Mouse (Mus musculus): ENCODE results near the gene Susd2. TPM values are rescaled to one million over a fixed set of nuclear protein-coding genes. Genes with fewer than 3 reads are reported as not detected.

The Susd2 gene
- polyA plus RNA-seq, 1 experiment from 2014 or later: 34.2 TPM

GRCm38 (mm10) chr10:75607253-75607652, 36.6 kb downstream of the Susd2 start:
- Histone ChIP-seq H3K27ac (ENCODE audit: low read length) (no peak overlapping the region), H3K9me3 (ENCODE audit: low read length) (no peaks in the 10 kb centered on the region), H3K36me3 (ENCODE audit: insufficient read depth, low read length) (no peaks in the 10 kb centered on the region), H3K4me2 (replicated peaks; ENCODE audit: low read depth, low read length) (no peak overlapping the region), H3K4me1 (ENCODE audit: insufficient read depth, low read length) (no peaks in the 10 kb centered on the region), H3K4me3 (ENCODE audit: low read length) (no peak overlapping the region), H3K27me3 (ENCODE audit: insufficient read depth, low read length) (no peaks in the 10 kb centered on the region), H3K9ac (replicated peaks; ENCODE audit: low read length) (no peak overlapping the region)
- no peak for ATAC-seq (ENCODE audit: low FRiP score, low TSS enrichment)
- 89% methylated on average over 4 of the region's 4 CpGs for WGBS

- ATAC-seq (ENCODE audit: low FRiP score, low TSS enrichment): no peak
- H3K27ac ChIP-seq (ENCODE audit: low read length): no peak overlapping the region
- no peak overlapping the region for H3K4me2 ChIP-seq (replicated peaks; ENCODE audit: low read depth, low read length)
- WGBS: 37% methylated on average over 11 of the region's 11 CpGs
- no peaks in the 10 kb centered on the region for H3K9me3 ChIP-seq (ENCODE audit: low read length)
- H3K9ac ChIP-seq (replicated peaks; ENCODE audit: low read length): no peak overlapping the region
- no peaks in the 10 kb centered on the region for H3K4me1 ChIP-seq (ENCODE audit: insufficient read depth, low read length)
- H3K27me3 ChIP-seq (ENCODE audit: insufficient read depth, low read length): no peaks in the 10 kb centered on the region
- no peak overlapping the region for H3K4me3 ChIP-seq (ENCODE audit: low read length)
- no peaks in the 10 kb centered on the region for H3K36me3 ChIP-seq (ENCODE audit: insufficient read depth, low read length)
Measured at GRCm38 (mm10) chr10:75605162-75605846, 38.5 kb downstream of the Susd2 start.

- H3K4me2 ChIP-seq (replicated peaks; ENCODE audit: low read depth, low read length): no peak overlapping the region
- ATAC-seq (ENCODE audit: low FRiP score, low TSS enrichment): no peak
- peaks cover 5% of the 10 kb centered on the region for H3K9me3 ChIP-seq (ENCODE audit: low read length)
- no peak overlapping the region for H3K4me3 ChIP-seq (ENCODE audit: low read length)
- WGBS: 89% methylated on average over 7 of the region's 7 CpGs
- 0 out of 2 replicates have a peak, but pooled peaks cover 3% of the 10 kb centered on the region for H3K4me1 ChIP-seq (ENCODE audit: insufficient read depth, low read length)
- H3K9ac ChIP-seq (replicated peaks; ENCODE audit: low read length): no peak overlapping the region
- no peaks in the 10 kb centered on the region for H3K27me3 ChIP-seq (ENCODE audit: insufficient read depth, low read length)
- H3K36me3 ChIP-seq (ENCODE audit: insufficient read depth, low read length): no peaks in the 10 kb centered on the region
- no peak overlapping the region for H3K27ac ChIP-seq (ENCODE audit: low read length)
Measured at GRCm38 (mm10) chr10:75600189-75600730, 43.5 kb downstream of the Susd2 start.

GRCm38 (mm10) chr10:75595981-75596380, 47.8 kb downstream of the Susd2 start:
- no peak for ATAC-seq (ENCODE audit: low FRiP score, low TSS enrichment)
- H3K4me1 ChIP-seq (ENCODE audit: insufficient read depth, low read length): peaks cover 14% of the 10 kb centered on the region; the same call in 1 of the 2 replicates
- no peak overlapping the region for H3K4me2 ChIP-seq (replicated peaks; ENCODE audit: low read depth, low read length)
- H3K9ac ChIP-seq (replicated peaks; ENCODE audit: low read length): no peak overlapping the region
- no peak overlapping the region for H3K4me3 ChIP-seq (ENCODE audit: low read length)
- H3K27ac ChIP-seq (ENCODE audit: low read length): no peak overlapping the region
- 71% methylated on average over 8 of the region's 8 CpGs for WGBS
- peaks cover 5% of the 10 kb centered on the region for H3K9me3 ChIP-seq (ENCODE audit: low read length)
- H3K36me3 ChIP-seq (ENCODE audit: insufficient read depth, low read length): no peaks in the 10 kb centered on the region
- H3K27me3 ChIP-seq (ENCODE audit: insufficient read depth, low read length): no peaks in the 10 kb centered on the region

- Histone ChIP-seq H3K27me3 (ENCODE audit: insufficient read depth, low read length) (no peaks in the 10 kb centered on the region), H3K4me1 (ENCODE audit: insufficient read depth, low read length) (peaks cover 42% of the 10 kb centered on the region), H3K36me3 (ENCODE audit: insufficient read depth, low read length) (no peaks in the 10 kb centered on the region), H3K4me2 (replicated peaks; ENCODE audit: low read depth, low read length) (no peak overlapping the region), H3K9ac (replicated peaks; ENCODE audit: low read length) (no peak overlapping the region), H3K4me3 (ENCODE audit: low read length) (no peak overlapping the region), H3K9me3 (ENCODE audit: low read length) (peaks cover 2% of the 10 kb centered on the region; the same call in 1 of the 2 replicates), H3K27ac (ENCODE audit: low read length) (no peak overlapping the region)
- no peak for ATAC-seq (ENCODE audit: low FRiP score, low TSS enrichment)
- 58% methylated on average over 7 of the region's 7 CpGs for WGBS
Measured at GRCm38 (mm10) chr10:75592585-75592984, 51.2 kb downstream of the Susd2 start.

GRCm38 (mm10) chr10:75591211-75591894, 52.5 kb downstream of the Susd2 start:
- 62% methylated on average over 12 of the region's 12 CpGs for WGBS
- 0 out of 2 replicates have a peak overlapping the region, but pooled peaks have one; percentile 43 for H3K4me2 ChIP-seq (replicated peaks; ENCODE audit: low read depth, low read length)
- no peaks in the 10 kb centered on the region for H3K9me3 ChIP-seq (ENCODE audit: low read length)
- no peaks in the 10 kb centered on the region for H3K27me3 ChIP-seq (ENCODE audit: insufficient read depth, low read length)
- peaks cover 46% of the 10 kb centered on the region for H3K4me1 ChIP-seq (ENCODE audit: insufficient read depth, low read length)
- 0 out of 2 replicates have a peak, but pooled peaks have one; percentile 12 for ATAC-seq (ENCODE audit: low FRiP score, low TSS enrichment)
- no peak overlapping the region for H3K4me3 ChIP-seq (ENCODE audit: low read length)
- no peaks in the 10 kb centered on the region for H3K36me3 ChIP-seq (ENCODE audit: insufficient read depth, low read length)
- H3K9ac ChIP-seq (replicated peaks; ENCODE audit: low read length): no peak overlapping the region
- H3K27ac ChIP-seq (ENCODE audit: low read length): peak overlapping the region; percentile 68

GRCm38 (mm10) chr10:75589651-75590050, 54.2 kb downstream of the Susd2 start:
- Histone ChIP-seq H3K4me1 (ENCODE audit: insufficient read depth, low read length) (peaks cover 48% of the 10 kb centered on the region), H3K4me2 (replicated peaks; ENCODE audit: low read depth, low read length) (peak overlapping the region; percentile 43), H3K36me3 (ENCODE audit: insufficient read depth, low read length) (no peaks in the 10 kb centered on the region), H3K9me3 (ENCODE audit: low read length) (no peaks in the 10 kb centered on the region), H3K9ac (replicated peaks; ENCODE audit: low read length) (peak overlapping the region; percentile 22), H3K27ac (ENCODE audit: low read length) (peak overlapping the region; percentile 84), H3K4me3 (ENCODE audit: low read length) (peak overlapping the region; percentile 26), H3K27me3 (ENCODE audit: insufficient read depth, low read length) (no peaks in the 10 kb centered on the region)
- peak; percentile 28 for ATAC-seq (ENCODE audit: low FRiP score, low TSS enrichment)
- WGBS: 31% methylated on average over 16 of the region's 16 CpGs

GRCm38 (mm10) chr10:75589129-75589528, 54.7 kb downstream of the Susd2 start, which contains the start of gene Ggt5:
Gene Ggt5, plus strand, starts transcription at chr10:75589340.
- WGBS: 13% methylated on average over 5 of the region's 5 CpGs
- Histone ChIP-seq H3K4me3 (ENCODE audit: low read length) (peak within 1 kb of the TSS; percentile 26), H3K9ac (replicated peaks; ENCODE audit: low read length) (peak within 1 kb of the TSS; percentile 22)

GRCm38 (mm10) chr10:75588336-75588735, 55.5 kb downstream of the Susd2 start:
- no peaks in the 10 kb centered on the region for H3K36me3 ChIP-seq (ENCODE audit: insufficient read depth, low read length)
- ATAC-seq (ENCODE audit: low FRiP score, low TSS enrichment): 0 out of 2 replicates have a peak, but pooled peaks have one; percentile 17
- no peaks in the 10 kb centered on the region for H3K27me3 ChIP-seq (ENCODE audit: insufficient read depth, low read length)
- peaks cover 48% of the 10 kb centered on the region for H3K4me1 ChIP-seq (ENCODE audit: insufficient read depth, low read length)
- WGBS: 33% methylated on average over 5 of the region's 5 CpGs
- H3K27ac ChIP-seq (ENCODE audit: low read length): peak overlapping the region; percentile 41
- H3K4me2 ChIP-seq (replicated peaks; ENCODE audit: low read depth, low read length): no peak overlapping the region
- no peak overlapping the region for H3K9ac ChIP-seq (replicated peaks; ENCODE audit: low read length)
- no peaks in the 10 kb centered on the region for H3K9me3 ChIP-seq (ENCODE audit: low read length)
- H3K4me3 ChIP-seq (ENCODE audit: low read length): no peak overlapping the region

More at GRCm38 (mm10) chr10:75589129-75589528, 54.7 kb downstream of the Susd2 start, which contains the start of gene Ggt5:
- peak; percentile 25; the same call in 1 of the 2 replicates for ATAC-seq (ENCODE audit: low FRiP score, low TSS enrichment)
- Histone ChIP-seq H3K4me2 (replicated peaks; ENCODE audit: low read depth, low read length) (peak within 1 kb of the TSS; percentile 43), H3K27me3 (ENCODE audit: insufficient read depth, low read length) (no peaks in the 10 kb centered on the region), H3K36me3 (ENCODE audit: insufficient read depth, low read length) (no peaks in the 10 kb centered on the region), H3K4me1 (ENCODE audit: insufficient read depth, low read length) (peaks cover 48% of the 10 kb centered on the region), H3K27ac (ENCODE audit: low read length) (peak within 1 kb of the TSS; percentile 84), H3K9me3 (ENCODE audit: low read length) (no peaks in the 10 kb centered on the region)
